Mouse (Mus musculus): ENCODE measurements at regions not wholly inside any gene's neighbourhood (a gene's known extent, or its start where the extent isn't known, plus 50 kb on each side); places are given as distances from the start of the nearest gene placed in this dataset.

DNA sequence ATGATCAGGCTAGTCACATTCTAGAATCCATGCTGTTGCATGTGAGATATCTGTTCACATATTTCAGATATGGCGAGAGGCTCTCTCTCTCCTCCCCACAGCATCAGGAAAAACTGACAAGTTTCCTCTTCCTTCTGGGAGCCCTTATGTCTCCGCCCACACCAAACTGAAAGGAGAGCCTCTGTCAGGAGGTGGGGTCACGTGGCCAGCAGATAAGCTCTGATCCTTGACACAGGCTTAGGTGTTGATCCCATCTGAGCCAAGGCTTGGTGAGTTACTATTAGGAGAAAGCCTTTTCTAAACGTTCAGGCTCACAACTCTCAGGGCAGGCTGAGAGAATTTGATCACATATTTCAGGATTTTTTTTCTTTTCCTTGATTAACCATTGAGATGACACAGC lies 143.6 kb upstream of the Tapt1 start:
- TF ChIP-seq POLR2A (IDR thresholded peaks at IDR 0.05; ENCODE audit: insufficient read depth, low read depth, low read length) = no peak
- TF ChIP-seq CTCF (IDR thresholded peaks at IDR 0.05) = no peak
- no peak for TF ChIP-seq EP300 (IDR thresholded peaks at IDR 0.05; ENCODE audit: insufficient read depth, low read depth, low read length)
